Mouse (Mus musculus): ENCODE data around the gene Wdcp.
A peak's percentile ranks its signal among the peaks of the same experiment; 100 is the strongest.
"Not testable (repeated sequence)": the region's sequence is repeated elsewhere in the genome, so short reads cannot be mapped to it uniquely, and the experiment has no call there.

The Wdcp gene

DNA sequence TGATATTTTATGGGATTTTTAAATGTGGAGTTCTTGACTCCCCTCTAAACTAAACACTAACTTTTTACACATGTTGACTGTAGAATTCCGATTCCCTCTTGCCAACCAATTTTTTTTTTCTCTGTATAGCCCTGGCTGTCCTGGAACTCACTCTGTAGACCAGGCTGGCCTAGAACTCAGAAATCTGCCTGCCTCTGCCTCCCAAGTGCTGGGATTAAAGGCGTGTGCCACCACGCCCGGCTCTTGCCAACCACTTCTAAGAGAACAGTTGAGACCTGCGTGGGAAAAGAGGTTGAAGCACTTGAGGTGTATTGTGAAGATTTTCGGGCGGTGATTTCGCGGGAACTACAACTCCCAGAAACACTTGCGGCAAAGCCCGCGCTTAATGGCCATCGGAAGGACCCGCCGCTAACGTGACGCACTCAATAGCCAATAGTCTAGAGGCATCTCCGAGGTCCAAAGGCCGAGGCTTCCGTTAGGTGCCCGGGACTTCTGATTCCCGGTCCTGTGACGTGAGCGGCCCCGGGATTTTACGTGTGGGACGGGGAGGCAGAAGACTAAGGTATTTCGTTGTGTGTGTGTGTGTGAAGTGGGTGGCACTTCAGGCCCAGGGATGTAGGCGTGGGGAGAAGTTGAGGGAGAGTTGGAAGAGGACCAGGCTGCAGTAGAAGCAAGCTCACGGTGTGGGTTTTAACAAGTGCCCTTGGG is at the start of gene Wdcp:
Wdcp (plus strand) TSS at position 414 of the 708 bp plus-strand sequence.
- DNase-seq (ENCODE audit: low spot score): peak; percentile 66

- DNase-seq (ENCODE audit: low spot score): no peak
Observed at GRCm38 (mm10) chr12:4793718-4794117, 49.4 kb upstream of the Wdcp start.

GRCm38 (mm10) chr12:4797471-4797870 is 45.6 kb upstream of the Wdcp start:
- DNase-seq (ENCODE audit: low spot score): not testable (repeated sequence)

DNA sequence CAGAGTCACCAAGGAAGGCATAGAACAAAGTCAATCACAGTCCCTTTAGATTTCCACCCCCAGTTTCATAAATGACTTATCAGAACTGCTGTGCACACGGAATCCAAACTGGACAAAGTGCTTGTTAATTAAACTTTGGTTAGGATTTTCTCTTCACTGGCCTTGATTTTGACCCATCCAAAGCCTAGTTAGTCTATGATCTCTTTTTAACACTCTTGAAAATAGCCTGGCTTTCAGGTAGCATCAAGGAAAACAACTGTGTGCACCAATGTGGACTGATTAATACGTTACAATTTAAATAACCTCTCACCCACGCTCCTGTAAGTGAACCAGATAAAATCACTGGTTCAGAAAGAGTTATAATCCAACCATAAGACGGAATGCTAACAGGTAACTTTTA is 32.1 kb upstream of the Wdcp start:
- DNase-seq (ENCODE audit: low spot score): no peak

- no peak for DNase-seq (ENCODE audit: low spot score)
Observed at GRCm38 (mm10) chr12:4811705-4812104, 31.4 kb upstream of the Wdcp start.

GRCm38 (mm10) chr12:4813636-4814035 is 29.5 kb upstream of the Wdcp start:
- DNase-seq (ENCODE audit: low spot score): no peak

- peak; percentile 7 for DNase-seq (ENCODE audit: low spot score)
Observed at GRCm38 (mm10) chr12:4816680-4817360, 26.3 kb upstream of the Wdcp start.

DNA sequence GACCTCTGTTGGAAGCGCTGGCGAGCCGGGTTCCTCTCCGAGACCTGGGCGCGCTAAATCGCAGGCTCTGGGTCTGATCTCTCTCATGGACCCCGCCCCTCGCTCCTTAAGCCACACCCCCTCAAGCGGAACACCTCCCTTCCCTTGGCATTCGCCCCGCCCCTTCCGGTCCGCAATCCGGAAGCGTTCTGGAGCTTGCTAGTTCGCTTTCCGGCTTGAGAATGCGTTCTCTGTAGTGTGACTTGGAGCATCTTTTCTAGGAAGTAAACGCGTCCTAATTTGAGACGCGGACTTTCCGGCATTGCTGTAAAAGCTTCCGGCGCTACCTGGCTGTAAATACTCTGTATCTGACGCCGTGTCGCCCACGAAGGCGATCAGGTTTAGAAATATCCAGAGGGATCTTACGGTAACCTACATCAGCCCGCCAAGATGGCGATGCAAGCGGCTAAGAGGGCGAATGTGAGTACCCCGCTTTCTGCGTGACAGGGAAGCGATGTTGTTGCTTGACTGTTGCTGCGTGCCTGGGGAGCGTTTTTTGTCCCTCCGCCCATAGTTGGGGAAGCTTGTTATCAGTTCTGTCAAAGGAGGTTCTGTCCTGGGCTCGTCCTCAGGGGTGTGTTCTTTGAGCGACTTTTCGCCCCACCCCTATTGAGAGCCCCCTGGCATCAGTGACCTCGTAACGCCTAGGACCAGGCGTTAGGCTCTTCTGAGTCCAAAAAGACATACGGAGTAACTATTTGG is 25.6 kb upstream of the Wdcp start, which contains the start of gene Sf3b6:
Sf3b6 (plus strand) TSS at position 184 of the 741 bp plus-strand sequence.
- peak; percentile 96 for DNase-seq (ENCODE audit: low spot score)

DNA sequence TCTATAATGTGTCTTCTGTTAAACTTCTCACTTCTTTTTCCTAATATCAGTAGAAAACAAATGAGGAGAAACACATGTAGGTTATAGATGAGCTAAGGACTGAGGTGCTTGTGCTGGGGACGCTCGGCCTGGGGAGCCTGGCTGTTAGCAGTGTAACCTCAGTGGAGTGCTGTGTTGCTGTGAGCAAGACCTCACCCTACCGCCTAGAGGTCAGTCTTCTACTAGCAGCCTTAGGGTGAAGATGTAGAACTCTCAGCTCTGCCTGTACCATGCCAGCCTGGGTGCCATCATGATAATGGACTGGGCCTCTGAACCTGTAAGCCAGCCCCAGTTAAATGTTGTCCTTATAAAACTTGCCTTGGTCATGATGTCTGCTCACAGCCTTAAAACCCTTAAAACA is 15.8 kb upstream of the Wdcp start:
- DNase-seq (ENCODE audit: low spot score): no peak

DNA sequence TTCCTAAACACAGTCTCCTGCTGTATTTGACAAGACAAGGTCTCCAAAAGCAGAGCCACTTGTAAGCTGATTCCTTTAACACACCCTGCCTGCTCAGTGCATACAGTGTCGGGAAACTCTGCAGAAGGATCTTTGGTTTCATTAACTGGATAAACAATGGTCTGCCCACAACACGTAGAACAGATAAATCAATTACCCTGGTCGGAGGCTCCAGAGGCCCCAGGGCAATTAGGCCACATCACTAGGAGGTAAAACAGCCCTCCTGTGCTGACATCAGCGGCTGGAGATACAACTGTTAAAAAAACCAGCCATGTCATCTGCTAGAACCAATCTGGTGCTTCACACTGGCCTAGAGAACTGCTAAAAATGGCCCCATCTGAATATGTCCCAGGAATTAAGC is 6.1 kb upstream of the Wdcp start:
- DNase-seq (ENCODE audit: low spot score): no peak

DNA sequence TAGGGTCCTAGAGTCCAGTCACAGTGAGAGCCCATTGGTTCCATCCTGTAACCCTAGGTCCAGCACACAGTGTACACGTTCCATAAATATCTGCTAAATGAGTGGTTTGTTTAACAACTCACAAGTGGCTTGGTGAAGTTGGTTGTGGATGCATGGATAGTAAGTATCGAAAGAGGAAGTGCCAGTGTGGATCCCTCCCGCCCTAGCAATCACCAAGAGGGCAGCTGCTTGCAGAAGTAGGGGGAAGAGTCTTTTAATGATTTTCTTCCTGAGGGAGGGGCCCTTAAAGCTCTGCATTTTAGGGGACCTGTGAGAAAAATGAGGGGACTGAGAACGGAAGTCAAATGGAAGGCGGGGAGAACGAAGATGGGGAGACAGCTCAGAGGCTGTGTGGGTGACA is 3.1 kb upstream of the Wdcp start:
- DNase-seq (ENCODE audit: low spot score): no peak

- DNase-seq (ENCODE audit: low spot score): no peak
Observed at GRCm38 (mm10) chr12:4840741-4841140, 2.4 kb upstream of the Wdcp start.

GRCm38 (mm10) chr12:4841392-4841887 is 1.7 kb upstream of the Wdcp start, which contains the start of gene Fkbp1b:
Fkbp1b (minus strand) TSS chr12:4841591.
- DNase-seq (ENCODE audit: low spot score): peak; percentile 27

GRCm38 (mm10) chr12:4842456-4842855 is 647 bp upstream of the Wdcp start:
- DNase-seq (ENCODE audit: low spot score): no peak

GRCm38 (mm10) chr12:4843741-4844140 is 638 bp downstream of the Wdcp start:
- no peak for DNase-seq (ENCODE audit: low spot score)

DNA sequence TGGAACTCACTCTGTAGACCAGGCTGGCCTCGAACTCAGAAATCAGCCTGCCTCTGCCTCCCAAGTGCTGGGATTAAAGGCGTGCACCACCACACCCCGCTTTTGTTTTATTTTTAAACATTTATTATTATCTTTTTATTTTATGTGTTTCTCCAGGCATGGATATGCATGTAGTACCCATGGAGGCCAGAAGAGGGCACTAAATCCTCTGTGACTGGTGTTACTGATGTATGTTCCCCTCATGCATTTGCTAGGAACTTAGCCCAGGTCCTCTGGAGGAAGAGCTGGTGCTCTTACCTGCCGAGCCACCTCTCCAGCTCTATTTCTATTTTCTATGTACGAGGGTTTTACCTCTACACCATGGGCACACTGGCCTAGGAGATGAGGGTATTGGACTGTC is 13.1 kb downstream of the Wdcp start:
- no peak for DNase-seq (ENCODE audit: low spot score)

DNA sequence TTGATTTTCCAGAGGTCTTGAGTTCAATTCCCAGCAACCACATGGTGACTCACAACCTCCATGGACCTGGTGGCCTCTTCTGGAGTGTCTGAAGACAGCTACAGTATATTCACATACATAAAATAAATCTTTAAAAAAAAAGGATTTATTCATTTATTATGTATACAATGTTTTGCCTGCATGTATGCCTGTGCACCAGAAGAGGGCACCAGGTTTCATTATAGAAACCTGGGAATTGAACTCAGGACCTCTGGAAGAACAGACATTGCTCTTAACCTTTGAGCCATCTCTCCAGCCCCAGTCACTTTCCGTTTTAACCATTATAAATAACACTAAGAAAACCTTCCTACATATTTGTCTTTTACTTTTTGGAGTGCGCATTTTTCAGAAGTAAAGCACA is 13.7 kb downstream of the Wdcp start:
- no peak for DNase-seq (ENCODE audit: low spot score)

- DNase-seq (ENCODE audit: low spot score): no peak
Observed at GRCm38 (mm10) chr12:4859241-4859914, 16.3 kb downstream of the Wdcp start.

GRCm38 (mm10) chr12:4862672-4863071 is 19.6 kb downstream of the Wdcp start:
- no peak for DNase-seq (ENCODE audit: low spot score)

DNA sequence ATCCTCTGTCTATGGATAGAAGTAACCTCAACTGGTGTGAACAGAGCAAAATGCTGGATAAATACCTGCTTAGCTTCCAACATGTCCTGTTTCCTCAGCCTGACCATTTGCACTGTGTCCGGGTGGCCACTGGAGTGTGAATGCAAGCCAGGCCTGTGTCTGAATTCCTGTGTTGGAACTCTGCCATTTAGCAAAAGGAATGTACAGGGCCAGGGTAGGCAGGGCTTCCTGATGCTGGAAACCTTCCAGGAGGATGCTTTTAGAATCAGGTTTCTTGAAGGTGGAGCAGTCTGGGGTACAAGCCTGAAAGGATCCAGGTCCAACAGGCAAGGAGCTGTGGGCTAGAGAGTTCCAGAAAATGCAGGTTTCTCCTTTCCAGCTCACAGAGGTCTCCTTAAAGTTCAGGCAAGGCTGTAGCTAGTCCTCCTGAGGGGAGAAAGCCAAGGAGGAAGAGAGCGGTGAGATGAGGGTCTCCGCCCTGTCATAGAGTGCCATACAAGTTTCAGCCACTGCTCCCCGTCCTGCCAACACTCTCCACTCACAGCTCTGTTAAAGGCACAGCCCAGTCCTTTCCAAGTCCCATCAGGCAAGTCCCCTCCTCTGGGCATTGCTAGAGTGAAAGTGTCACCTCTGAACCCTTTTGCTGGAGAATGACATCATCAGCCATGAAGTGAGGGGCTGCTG is 20.7 kb downstream of the Wdcp start:
- DNase-seq (ENCODE audit: low spot score): no peak

DNA sequence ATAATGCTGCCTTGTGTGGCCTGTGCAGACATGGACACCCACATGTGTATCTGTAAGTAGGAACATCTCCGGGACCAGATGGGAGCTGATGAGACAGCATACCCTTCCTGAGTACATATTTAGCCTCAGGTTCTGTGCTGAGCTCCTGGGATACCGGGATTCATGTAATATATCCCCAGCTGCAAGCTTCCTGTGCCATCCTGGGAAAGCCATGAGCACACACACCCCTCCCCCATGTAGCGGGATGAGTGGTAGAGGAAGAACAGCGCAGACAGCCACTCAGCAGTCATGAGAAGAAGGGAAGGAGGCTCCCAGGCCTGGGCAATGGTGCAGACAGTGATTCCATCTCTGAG is 21.2 kb downstream of the Wdcp start:
- DNase-seq (ENCODE audit: low spot score): no peak

- no peak for DNase-seq (ENCODE audit: low spot score)
Observed at GRCm38 (mm10) chr12:4868924-4869323, 25.8 kb downstream of the Wdcp start.
